Mouse (Mus musculus): ENCODE results near the gene Sh3pxd2a.
A peak's percentile ranks its signal among the peaks of the same experiment; 100 is the strongest.

Gene Sh3pxd2a

GRCm38 (mm10) chr19:47264322-47265092 lies 199.7 kb downstream of the Sh3pxd2a start:
- peak; percentile 71 for DNase-seq

GRCm38 (mm10) chr19:47263621-47264020 lies 200.6 kb downstream of the Sh3pxd2a start:
- DNase-seq, result no peak

- DNase-seq, result peak; percentile 77
Observed at GRCm38 (mm10) chr19:47261196-47261595, 203.0 kb downstream of the Sh3pxd2a start.

- DNase-seq, result no peak
Observed at GRCm38 (mm10) chr19:47259581-47259980, 204.6 kb downstream of the Sh3pxd2a start.

DNA sequence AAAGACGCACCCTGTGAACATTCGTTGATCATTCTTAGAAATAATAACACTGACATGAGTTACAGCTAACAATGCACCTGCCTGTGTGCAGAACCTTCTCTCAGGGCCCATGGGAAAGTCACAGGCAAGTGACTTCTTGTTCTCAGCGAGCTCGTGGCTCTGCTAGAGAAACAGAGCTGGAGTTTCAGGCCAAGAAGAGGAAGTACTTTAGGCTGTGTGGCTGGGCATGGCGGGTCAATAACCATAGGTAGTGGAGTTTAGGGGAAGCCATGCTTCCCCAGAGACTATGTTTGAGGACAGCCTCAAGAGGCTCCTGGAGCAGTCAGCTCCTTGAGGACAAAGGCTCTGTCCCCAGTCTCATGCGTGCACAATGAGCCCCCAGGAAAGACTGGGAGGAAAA lies 208.3 kb downstream of the Sh3pxd2a start:
- no peak for DNase-seq

DNA sequence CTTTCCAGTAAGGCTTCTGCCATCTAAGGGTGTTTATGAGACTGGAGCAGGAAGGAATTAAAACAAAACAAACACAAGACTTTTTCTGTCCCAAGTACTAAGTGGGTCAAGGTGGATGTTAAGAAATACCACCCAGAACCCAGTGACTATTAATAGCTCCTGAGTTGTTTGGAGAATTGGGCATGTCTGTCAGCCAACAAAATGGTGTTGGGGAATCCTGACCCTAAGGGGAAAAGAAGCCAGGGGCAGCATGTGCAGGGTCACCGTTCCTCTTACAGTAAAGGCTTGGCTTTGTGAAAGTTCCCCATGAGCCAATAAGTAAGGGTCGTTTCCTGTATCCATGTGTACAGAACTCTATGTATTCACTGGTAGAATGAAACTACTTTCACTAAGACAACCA lies 209.2 kb downstream of the Sh3pxd2a start:
- no peak for DNase-seq

GRCm38 (mm10) chr19:47253053-47253628 lies 211.1 kb downstream of the Sh3pxd2a start:
- DNase-seq, result no peak

GRCm38 (mm10) chr19:47250931-47251330 lies 213.3 kb downstream of the Sh3pxd2a start:
- DNase-seq, result no peak

- DNase-seq, result no peak
Observed at GRCm38 (mm10) chr19:47248906-47249568, 215.2 kb downstream of the Sh3pxd2a start.

DNA sequence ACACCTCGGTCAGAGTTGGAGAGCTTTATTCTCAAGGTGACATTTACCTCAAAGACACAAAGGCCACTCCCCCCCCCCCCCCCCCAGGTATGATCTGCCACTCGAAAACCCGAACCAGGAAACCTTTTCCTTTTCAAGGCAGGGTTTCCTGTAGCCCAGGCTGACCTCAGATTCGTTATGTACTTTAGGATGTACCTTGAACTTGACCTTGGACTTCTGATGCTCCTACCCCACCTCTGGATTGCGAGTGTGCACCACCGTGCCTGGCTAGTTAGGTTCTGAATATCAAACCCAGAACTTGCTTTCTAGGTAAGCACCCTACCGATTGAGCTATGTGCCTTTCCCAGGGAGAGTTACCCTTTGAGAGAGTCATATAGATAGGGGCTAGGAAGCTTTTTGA lies 215.9 kb downstream of the Sh3pxd2a start:
- DNase-seq, result no peak

DNA sequence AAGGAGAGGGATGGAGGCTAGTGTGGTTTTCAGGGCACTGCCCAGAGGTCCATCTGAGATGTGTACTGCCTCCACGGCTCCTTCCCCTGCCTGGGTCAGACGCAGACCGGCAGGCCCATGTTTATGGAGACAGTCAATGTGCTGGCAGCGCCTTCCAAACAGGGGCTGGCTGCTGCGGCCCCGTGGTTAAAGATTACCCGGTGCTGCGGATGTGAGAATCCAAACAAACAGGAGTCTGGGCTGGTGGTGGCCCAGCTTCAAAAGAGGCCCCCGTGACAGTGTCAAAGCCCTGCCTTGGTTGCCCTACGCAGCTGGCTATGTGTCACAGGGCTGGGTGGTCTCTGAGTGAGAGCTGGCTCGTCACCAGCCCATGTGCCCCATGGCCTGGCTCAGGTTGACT lies 216.4 kb downstream of the Sh3pxd2a start:
- no peak for DNase-seq

DNA sequence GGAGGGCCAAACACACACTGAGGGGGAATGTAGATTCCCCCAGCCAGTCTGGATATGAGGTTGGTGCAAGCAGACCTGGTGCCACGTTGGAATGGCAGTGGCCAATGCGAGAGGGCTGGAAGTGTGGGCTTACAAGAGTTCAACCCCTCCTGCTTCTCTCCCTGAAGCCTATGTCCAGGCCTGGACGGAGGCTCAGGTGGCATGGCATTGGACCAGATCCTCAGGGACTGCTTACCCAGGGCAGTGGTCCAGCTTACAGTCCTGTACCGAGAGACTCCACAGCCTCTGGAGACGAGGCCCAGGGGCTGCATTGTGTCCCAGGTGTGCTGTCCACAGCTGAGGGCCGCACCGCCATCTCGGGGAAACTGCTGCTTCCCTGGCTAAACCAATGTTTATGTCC lies 218.7 kb downstream of the Sh3pxd2a start:
- no peak for DNase-seq

DNA sequence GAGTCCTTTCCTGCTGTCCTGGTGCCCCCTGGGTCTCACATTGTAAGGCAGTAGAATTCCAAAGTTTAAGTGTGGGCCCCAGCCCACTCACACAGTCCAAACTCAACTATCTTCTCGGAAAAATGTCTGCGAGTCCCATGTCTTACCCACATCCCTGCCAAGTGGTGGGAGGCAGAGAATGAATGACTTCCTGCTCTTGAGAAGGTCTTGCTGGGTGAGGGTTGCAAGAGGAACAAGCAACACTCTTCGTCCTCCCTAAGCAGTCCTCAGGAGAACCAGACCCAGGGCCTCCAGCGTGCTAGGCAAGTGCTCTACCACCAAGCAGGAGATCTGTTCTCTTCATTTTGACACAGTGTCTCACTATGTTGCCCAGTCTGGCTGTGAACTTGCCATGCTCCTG lies 222.0 kb downstream of the Sh3pxd2a start:
- no peak for DNase-seq

- no peak for DNase-seq
Observed at GRCm38 (mm10) chr19:47240957-47241356, 223.2 kb downstream of the Sh3pxd2a start.

DNA sequence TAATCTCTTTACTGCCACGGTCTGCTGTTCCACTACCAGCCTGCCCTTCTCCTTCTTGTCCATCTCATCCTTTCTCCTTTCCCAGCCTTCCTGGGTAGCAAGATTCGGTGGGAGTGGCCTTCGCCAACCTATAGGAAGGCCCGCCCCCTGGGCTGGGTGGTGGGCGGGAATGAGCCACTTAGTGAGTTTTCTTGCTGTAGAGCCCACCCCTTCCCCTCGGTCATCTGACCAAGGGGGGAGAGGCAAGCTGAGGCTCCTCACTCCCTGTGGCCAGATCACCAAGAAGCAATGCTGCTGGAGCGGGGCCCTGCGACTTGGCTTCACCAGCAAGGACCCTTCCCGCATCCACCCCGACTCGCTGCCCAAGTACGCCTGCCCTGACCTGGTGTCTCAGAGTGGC lies 224.1 kb downstream of the Sh3pxd2a start:
- no peak for DNase-seq

- no peak for DNase-seq
Observed at GRCm38 (mm10) chr19:47233087-47233486, 231.1 kb downstream of the Sh3pxd2a start.

- DNase-seq, result no peak
Observed at GRCm38 (mm10) chr19:47232077-47232865, 231.9 kb downstream of the Sh3pxd2a start.

DNA sequence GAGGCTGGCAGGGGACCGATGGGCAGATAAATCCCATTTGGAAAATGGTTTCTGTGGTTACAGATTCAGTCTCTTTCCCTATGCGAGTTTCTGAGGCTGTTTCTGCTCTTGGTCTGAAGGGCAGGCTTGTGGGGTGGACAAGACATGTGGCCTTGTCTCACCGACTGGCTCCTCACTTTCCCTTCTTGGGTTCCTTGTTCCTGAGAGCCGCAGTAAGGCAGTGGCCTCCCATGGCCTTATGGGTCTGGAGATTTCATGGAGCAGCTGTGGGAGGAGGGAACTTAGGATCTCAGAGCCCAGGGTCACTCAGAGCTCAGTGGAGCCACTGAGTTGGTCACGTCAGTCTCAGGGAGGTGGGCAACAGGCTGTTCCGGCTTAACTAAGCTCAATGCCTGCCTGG lies 232.8 kb downstream of the Sh3pxd2a start:
- no peak for DNase-seq

DNA sequence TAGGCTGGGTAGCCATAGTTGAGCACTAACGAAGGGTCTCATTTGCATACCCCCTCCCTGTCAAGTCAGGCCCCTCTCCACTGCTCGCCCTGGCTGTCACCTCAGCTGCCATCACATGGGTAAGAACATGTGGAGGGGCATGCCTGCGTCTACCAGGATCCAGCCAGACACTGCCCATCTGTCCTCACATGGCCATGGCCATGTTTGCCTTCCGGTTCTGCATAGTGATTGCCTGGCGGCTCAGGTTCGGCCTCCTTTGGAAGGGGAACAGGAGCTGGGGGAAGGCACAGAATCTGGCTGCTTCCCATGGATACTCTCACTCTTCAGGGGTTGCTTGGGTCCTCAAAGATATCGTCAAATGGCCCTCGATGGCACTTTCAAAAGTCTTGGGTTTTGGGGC lies 233.5 kb downstream of the Sh3pxd2a start:
- DNase-seq, result no peak

GRCm38 (mm10) chr19:47230082-47230481 lies 234.1 kb downstream of the Sh3pxd2a start:
- DNase-seq, result no peak

DNA sequence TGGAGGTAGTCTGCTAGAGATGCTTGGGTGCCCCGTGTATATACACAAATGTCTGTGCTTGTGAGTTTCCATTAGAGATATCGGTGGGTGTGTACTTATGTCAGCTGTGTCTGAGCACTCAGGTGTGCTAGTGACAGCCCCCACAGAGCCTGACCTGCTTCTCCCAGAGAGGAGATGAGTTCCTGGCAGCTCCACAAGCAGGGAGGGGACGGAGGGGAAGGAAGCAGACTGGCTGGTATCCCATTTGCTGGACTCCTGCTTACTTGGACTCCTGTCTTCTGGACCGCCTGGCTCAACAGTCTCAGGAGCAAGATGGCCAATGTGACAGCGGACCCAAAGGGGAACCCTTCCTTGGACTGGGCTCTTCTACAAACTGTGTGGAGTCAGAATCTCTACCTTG lies 234.7 kb downstream of the Sh3pxd2a start:
- DNase-seq, result no peak

DNA sequence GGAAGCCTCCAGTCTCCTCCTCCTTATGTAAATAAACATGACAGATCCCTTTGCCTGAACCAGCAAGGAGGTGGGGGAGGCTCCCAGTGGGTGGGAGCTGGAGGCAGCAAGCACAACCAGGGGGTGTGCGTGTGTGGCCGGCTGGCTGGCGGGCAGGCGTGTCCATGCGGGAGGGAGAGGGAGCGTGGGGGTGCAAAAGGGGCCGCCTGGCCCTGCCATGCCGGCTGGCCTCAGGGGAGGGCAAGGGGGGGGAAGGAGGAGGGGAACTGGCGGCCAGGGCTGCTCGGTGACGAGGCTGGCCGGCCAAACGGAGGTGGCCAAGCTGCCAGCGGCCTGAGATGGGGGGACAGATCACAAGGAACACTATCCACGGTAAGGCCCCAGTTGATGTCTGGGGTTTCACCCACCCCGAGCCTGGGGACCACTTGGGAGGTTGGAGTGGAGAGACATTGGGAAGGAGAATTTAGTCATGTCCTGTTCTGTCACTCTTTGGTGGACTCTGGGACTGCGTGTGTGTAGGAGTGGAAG lies 235.4 kb downstream of the Sh3pxd2a start:
- DNase-seq, result peak; percentile 80

GRCm38 (mm10) chr19:47225791-47226190 lies 238.4 kb downstream of the Sh3pxd2a start:
- DNase-seq, result no peak
